Mouse (Mus musculus): ENCODE data around the gene Fam78b. TPM values are rescaled to one million over a fixed set of nuclear protein-coding genes. Genes with fewer than 3 reads are reported as not detected.

The Fam78b gene
- polyA plus RNA-seq, 1 experiment from 2014 or later: 15.3 TPM

- ATAC-seq (ENCODE audit: low FRiP score) (no peak), DNase-seq (ENCODE audit: low spot score) (no peak)
- H3K9me3 ChIP-seq (ENCODE audit: control insufficient read depth, low read length): no peaks in the 10 kb centered on the region
- H3K4me1 ChIP-seq (replicated peaks; ENCODE audit: control insufficient read depth, insufficient read depth, low read length): peaks cover 7% of the 10 kb centered on the region
- no peak overlapping the region for H3K4me3 ChIP-seq (replicated peaks; ENCODE audit: low read length)
- no peak overlapping the region for H3K27ac ChIP-seq
- 87% methylated on average over 7 of the region's 7 CpGs for WGBS
- H3K4me2 ChIP-seq (replicated peaks): no peak overlapping the region
- H3K36me3 ChIP-seq (replicated peaks; ENCODE audit: control insufficient read depth, insufficient read depth): no peaks in the 10 kb centered on the region
- H3K27me3 ChIP-seq (ENCODE audit: control insufficient read depth, insufficient read depth, low read length): no peaks in the 10 kb centered on the region
- no peak overlapping the region for H3K9ac ChIP-seq
Measured at GRCm38 (mm10) chr1:167054029-167054428, 52.8 kb downstream of the Fam78b start.

- Histone ChIP-seq H3K4me1 (replicated peaks; ENCODE audit: control insufficient read depth, insufficient read depth, low read length) (peaks cover 14% of the 10 kb centered on the region), H3K27me3 (ENCODE audit: control insufficient read depth, insufficient read depth, low read length) (no peaks in the 10 kb centered on the region), H3K4me3 (replicated peaks; ENCODE audit: low read length) (no peak overlapping the region), H3K4me2 (replicated peaks) (no peak overlapping the region), H3K36me3 (replicated peaks; ENCODE audit: control insufficient read depth, insufficient read depth) (no peaks in the 10 kb centered on the region), H3K27ac (no peak overlapping the region), H3K9ac (no peak overlapping the region), H3K9me3 (ENCODE audit: control insufficient read depth, low read length) (no peaks in the 10 kb centered on the region)
- ATAC-seq (ENCODE audit: low FRiP score) (no peak), DNase-seq (ENCODE audit: low spot score) (no peak)
- 37% methylated on average over 5 of the region's 5 CpGs for WGBS
Measured at GRCm38 (mm10) chr1:167057543-167057942, 56.3 kb downstream of the Fam78b start.

GRCm38 (mm10) chr1:167059550-167060285 is 58.5 kb downstream of the Fam78b start:
- DNase-seq (ENCODE audit: low spot score) (no peak), ATAC-seq (ENCODE audit: low FRiP score) (no peak)
- peaks cover 23% of the 10 kb centered on the region for H3K4me1 ChIP-seq (replicated peaks; ENCODE audit: control insufficient read depth, insufficient read depth, low read length)
- H3K9me3 ChIP-seq (ENCODE audit: control insufficient read depth, low read length): no peaks in the 10 kb centered on the region
- no peaks in the 10 kb centered on the region for H3K36me3 ChIP-seq (replicated peaks; ENCODE audit: control insufficient read depth, insufficient read depth)
- no peaks in the 10 kb centered on the region for H3K27me3 ChIP-seq (ENCODE audit: control insufficient read depth, insufficient read depth, low read length)
- H3K9ac ChIP-seq: no peak overlapping the region
- no peak overlapping the region for H3K27ac ChIP-seq
- no peak overlapping the region for H3K4me2 ChIP-seq (replicated peaks)
- 56% methylated on average over 9 of the region's 9 CpGs for WGBS
- H3K4me3 ChIP-seq (replicated peaks; ENCODE audit: low read length): no peak overlapping the region

GRCm38 (mm10) chr1:167063971-167064370 is 62.8 kb downstream of the Fam78b start:
- DNase-seq (ENCODE audit: low spot score) (no peak), ATAC-seq (ENCODE audit: low FRiP score) (no peak)
- WGBS: 70% methylated on average over 4 of the region's 4 CpGs
- H3K36me3 ChIP-seq (replicated peaks; ENCODE audit: control insufficient read depth, insufficient read depth): no peaks in the 10 kb centered on the region
- no peak overlapping the region for H3K4me2 ChIP-seq (replicated peaks)
- no peaks in the 10 kb centered on the region for H3K27me3 ChIP-seq (ENCODE audit: control insufficient read depth, insufficient read depth, low read length)
- H3K9ac ChIP-seq: no peak overlapping the region
- no peaks in the 10 kb centered on the region for H3K9me3 ChIP-seq (ENCODE audit: control insufficient read depth, low read length)
- no peak overlapping the region for H3K4me3 ChIP-seq (replicated peaks; ENCODE audit: low read length)
- H3K27ac ChIP-seq: no peak overlapping the region
- peaks cover 39% of the 10 kb centered on the region for H3K4me1 ChIP-seq (replicated peaks; ENCODE audit: control insufficient read depth, insufficient read depth, low read length)

- Histone ChIP-seq H3K27me3 (ENCODE audit: control insufficient read depth, insufficient read depth, low read length) (no peaks in the 10 kb centered on the region), H3K4me2 (replicated peaks) (no peak overlapping the region), H3K9ac (no peak overlapping the region), H3K27ac (no peak overlapping the region), H3K9me3 (ENCODE audit: control insufficient read depth, low read length) (no peaks in the 10 kb centered on the region), H3K4me3 (replicated peaks; ENCODE audit: low read length) (no peak overlapping the region), H3K36me3 (replicated peaks; ENCODE audit: control insufficient read depth, insufficient read depth) (no peaks in the 10 kb centered on the region), H3K4me1 (replicated peaks; ENCODE audit: control insufficient read depth, insufficient read depth, low read length) (peaks cover 31% of the 10 kb centered on the region)
- DNase-seq (ENCODE audit: low spot score) (no peak), ATAC-seq (ENCODE audit: low FRiP score) (no peak)
- 15% methylated on average over 4 of the region's 4 CpGs for WGBS
Measured at GRCm38 (mm10) chr1:167065541-167065940, 64.3 kb downstream of the Fam78b start.

- H3K4me1 ChIP-seq (replicated peaks; ENCODE audit: control insufficient read depth, insufficient read depth, low read length): peaks cover 31% of the 10 kb centered on the region
- H3K9me3 ChIP-seq (ENCODE audit: control insufficient read depth, low read length): no peaks in the 10 kb centered on the region
- H3K27ac ChIP-seq: 0 out of 2 replicates have a peak overlapping the region, but pooled peaks have one; percentile 43
- no peaks in the 10 kb centered on the region for H3K27me3 ChIP-seq (ENCODE audit: control insufficient read depth, insufficient read depth, low read length)
- no peak overlapping the region for H3K4me3 ChIP-seq (replicated peaks; ENCODE audit: low read length)
- 39% methylated on average over 10 of the region's 10 CpGs for WGBS
- no peak overlapping the region for H3K9ac ChIP-seq
- no peak for DNase-seq (ENCODE audit: low spot score)
- no peaks in the 10 kb centered on the region for H3K36me3 ChIP-seq (replicated peaks; ENCODE audit: control insufficient read depth, insufficient read depth)
- H3K4me2 ChIP-seq (replicated peaks): no peak overlapping the region
- no peak for ATAC-seq (ENCODE audit: low FRiP score)
Measured at GRCm38 (mm10) chr1:167065986-167066385, 64.8 kb downstream of the Fam78b start.

GRCm38 (mm10) chr1:167066933-167067341 is 65.7 kb downstream of the Fam78b start:
- no peak overlapping the region for H3K4me2 ChIP-seq (replicated peaks)
- peak overlapping the region; percentile 43; the same call in 1 of the 2 replicates for H3K27ac ChIP-seq
- H3K36me3 ChIP-seq (replicated peaks; ENCODE audit: control insufficient read depth, insufficient read depth): no peaks in the 10 kb centered on the region
- WGBS: 52% methylated on average over 9 of the region's 9 CpGs
- H3K9me3 ChIP-seq (ENCODE audit: control insufficient read depth, low read length): no peaks in the 10 kb centered on the region
- H3K4me3 ChIP-seq (replicated peaks; ENCODE audit: low read length): no peak overlapping the region
- H3K27me3 ChIP-seq (ENCODE audit: control insufficient read depth, insufficient read depth, low read length): no peaks in the 10 kb centered on the region
- H3K9ac ChIP-seq: no peak overlapping the region
- ATAC-seq (ENCODE audit: low FRiP score) (peak; percentile 66), DNase-seq (ENCODE audit: low spot score) (no peak)
- H3K4me1 ChIP-seq (replicated peaks; ENCODE audit: control insufficient read depth, insufficient read depth, low read length): peaks cover 31% of the 10 kb centered on the region

GRCm38 (mm10) chr1:167069741-167070140 is 68.5 kb downstream of the Fam78b start:
- Histone ChIP-seq H3K4me1 (replicated peaks; ENCODE audit: control insufficient read depth, insufficient read depth, low read length) (peaks cover 22% of the 10 kb centered on the region), H3K9me3 (ENCODE audit: control insufficient read depth, low read length) (no peaks in the 10 kb centered on the region), H3K4me2 (replicated peaks) (no peak overlapping the region), H3K4me3 (replicated peaks; ENCODE audit: low read length) (no peak overlapping the region), H3K36me3 (replicated peaks; ENCODE audit: control insufficient read depth, insufficient read depth) (no peaks in the 10 kb centered on the region), H3K27ac (no peak overlapping the region; the same call in 1 of the 2 replicates), H3K9ac (no peak overlapping the region), H3K27me3 (ENCODE audit: control insufficient read depth, insufficient read depth, low read length) (no peaks in the 10 kb centered on the region)
- 53% methylated on average over 9 of the region's 9 CpGs for WGBS
- DNase-seq (ENCODE audit: low spot score) (no peak), ATAC-seq (ENCODE audit: low FRiP score) (no peak)

GRCm38 (mm10) chr1:167070306-167070705 is 69.1 kb downstream of the Fam78b start:
- no peak overlapping the region for H3K4me3 ChIP-seq (replicated peaks; ENCODE audit: low read length)
- WGBS: 67% methylated on average over 6 of the region's 6 CpGs

More at GRCm38 (mm10) chr1:167070306-167070705, 69.1 kb downstream of the Fam78b start:
- no peak overlapping the region; the same call in 1 of the 2 replicates for H3K27ac ChIP-seq
- no peak overlapping the region for H3K4me2 ChIP-seq (replicated peaks)
- DNase-seq (ENCODE audit: low spot score) (no peak), ATAC-seq (ENCODE audit: low FRiP score) (no peak)
- H3K4me1 ChIP-seq (replicated peaks; ENCODE audit: control insufficient read depth, insufficient read depth, low read length): peaks cover 19% of the 10 kb centered on the region
- H3K27me3 ChIP-seq (ENCODE audit: control insufficient read depth, insufficient read depth, low read length): no peaks in the 10 kb centered on the region
- H3K9me3 ChIP-seq (ENCODE audit: control insufficient read depth, low read length): no peaks in the 10 kb centered on the region
- H3K36me3 ChIP-seq (replicated peaks; ENCODE audit: control insufficient read depth, insufficient read depth): no peaks in the 10 kb centered on the region
- no peak overlapping the region for H3K9ac ChIP-seq

Measured in hindbrain, embryonic 14.5 days (tissue).